Mouse (Mus musculus) hematopoietic stem cell, adult 5-6 weeks (primary cell): ENCODE measurements around the gene Hist1h4k. TPM values are rescaled to one million over a fixed set of nuclear protein-coding genes. Genes with fewer than 3 reads are reported as not detected.
"Not testable (repeated sequence)": the region's sequence is repeated elsewhere in the genome, so short reads cannot be mapped to it uniquely, and the experiment has no call there.

Experiments
- ATAC-seq, 2 experiments: fragments of 125-278 bp in 1 of 2; replicated peaks in 1 of 2; 2 replicates each; pipeline ENCODE4 v1.8.0; 2016 to 2017; ENCODE audit warnings: inconsistent platforms in 2 of 2, mild to moderate bottlenecking in 2 of 2, moderate number of reproducible peaks in 2 of 2, low read depth in 1 of 2, moderate TSS enrichment in 1 of 2; ENCODE audit not compliant: low FRiP score in 2 of 2, poor library complexity in 2 of 2, severe bottlenecking in 2 of 2, insufficient read depth in 1 of 2, low TSS enrichment in 1 of 2
- total RNA-seq: library from RNA; stranded (forward); fragments of 172-1452, 232-1000 nt; gene quantifications from 2 replicates; pipeline ENCODE4 v1.2.3, GENCODE M21; 2017

Gene Hist1h4k
- total RNA-seq, result 1,343 and 1,971 TPM in 2 replicates

DNA sequence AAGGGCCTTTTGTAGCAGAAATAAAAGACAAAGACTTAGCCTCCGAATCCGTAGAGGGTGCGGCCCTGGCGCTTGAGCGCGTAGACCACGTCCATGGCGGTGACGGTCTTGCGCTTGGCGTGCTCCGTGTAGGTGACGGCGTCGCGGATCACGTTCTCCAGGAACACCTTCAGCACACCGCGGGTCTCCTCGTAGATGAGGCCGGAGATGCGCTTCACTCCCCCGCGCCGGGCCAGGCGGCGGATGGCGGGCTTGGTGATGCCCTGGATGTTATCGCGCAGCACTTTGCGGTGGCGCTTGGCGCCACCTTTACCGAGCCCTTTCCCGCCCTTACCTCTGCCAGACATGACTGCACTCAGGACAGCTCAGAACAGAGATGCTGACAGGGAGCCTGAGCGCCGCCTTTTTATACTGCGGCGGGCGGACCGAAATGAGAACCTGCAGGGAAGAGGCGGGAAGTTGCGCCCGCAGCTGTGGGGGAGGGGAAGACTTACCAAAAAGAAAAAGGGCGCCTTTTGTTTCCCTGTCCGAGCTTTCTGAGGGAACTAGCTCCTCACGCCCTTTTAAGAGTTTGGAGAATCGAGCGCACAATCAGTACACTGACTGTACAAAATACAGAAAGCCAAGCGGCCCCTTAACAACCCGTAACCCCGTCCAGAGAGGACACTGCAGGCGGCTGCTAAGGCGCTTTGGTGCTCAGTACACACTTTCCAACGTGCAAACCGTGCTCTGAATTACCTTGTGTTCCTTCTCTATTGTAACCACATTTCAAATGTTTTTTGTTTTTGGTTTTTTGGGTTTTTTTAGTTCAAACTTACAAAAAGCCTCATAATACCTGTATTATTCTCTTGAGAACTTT is at the start of gene Hist1h4k:
Gene Hist1h4k, minus strand, starts transcription at position 347 of the 859 bp plus-strand sequence.
- peak; percentile 47 to 76 for ATAC-seq

DNA sequence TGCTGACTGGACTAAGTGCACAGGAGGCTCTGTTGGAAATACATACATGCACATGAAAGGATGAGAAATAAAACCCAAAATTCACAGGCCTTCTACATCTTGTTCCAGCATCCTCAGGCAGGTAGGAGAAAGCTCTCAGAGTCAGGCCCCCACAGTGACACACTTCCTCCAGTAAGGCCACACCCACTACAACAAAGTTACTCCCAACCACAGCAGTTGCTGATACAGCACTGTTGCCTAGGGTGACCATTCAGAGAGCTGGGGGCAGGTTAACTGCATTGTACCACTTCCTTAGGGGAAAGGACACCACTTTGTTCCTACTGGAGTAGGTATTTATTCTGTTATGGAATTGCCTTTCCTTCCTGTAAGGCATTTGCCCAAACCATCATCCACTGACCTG is 46.9 kb upstream of the Hist1h4k start:
- peak; percentile 86 to 91 for ATAC-seq

GRCm38 (mm10) chr13:21795584-21795983 is 45.3 kb upstream of the Hist1h4k start:
- ATAC-seq, result no peak

DNA sequence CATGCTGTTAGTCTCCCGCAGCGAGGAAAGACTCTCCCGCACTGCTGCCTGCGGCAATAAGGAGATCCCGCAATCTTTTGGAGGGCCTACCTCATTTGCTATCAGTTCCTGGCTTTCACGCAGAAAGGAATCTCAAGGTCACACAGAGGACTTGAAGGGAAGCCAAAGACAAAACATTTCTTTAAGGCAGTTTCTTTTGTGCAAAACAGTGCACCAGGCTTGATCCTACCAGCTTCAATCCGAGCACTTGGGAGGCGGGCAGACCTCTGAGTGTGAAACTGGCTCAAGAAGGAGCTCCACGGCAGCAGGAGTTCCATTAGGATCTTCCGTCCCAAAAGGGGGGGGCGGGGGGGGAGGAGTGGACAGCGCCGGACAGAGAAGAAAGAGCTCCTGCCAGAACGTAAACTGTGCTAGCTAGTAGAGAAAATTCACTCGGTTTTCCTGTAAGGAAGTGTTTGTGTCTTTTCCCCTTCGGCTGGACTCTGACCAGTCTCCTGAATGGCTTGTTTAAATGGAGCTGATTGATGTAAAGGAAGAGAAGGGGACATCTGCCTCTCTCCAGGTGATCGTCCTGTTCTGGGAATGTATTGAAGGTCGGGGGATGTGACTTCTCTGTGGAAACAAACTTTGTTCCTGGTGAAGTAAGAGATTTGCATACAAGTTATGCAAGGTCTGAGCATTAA is 40.4 kb upstream of the Hist1h4k start:
- ATAC-seq, result no peak

- no peak for ATAC-seq
These were observed 39.6 kb upstream of the Hist1h4k start for GRCm38 (mm10) chr13:21789925-21790324.

GRCm38 (mm10) chr13:21787760-21788593 is 37.7 kb upstream of the Hist1h4k start:
- ATAC-seq, result no peak

DNA sequence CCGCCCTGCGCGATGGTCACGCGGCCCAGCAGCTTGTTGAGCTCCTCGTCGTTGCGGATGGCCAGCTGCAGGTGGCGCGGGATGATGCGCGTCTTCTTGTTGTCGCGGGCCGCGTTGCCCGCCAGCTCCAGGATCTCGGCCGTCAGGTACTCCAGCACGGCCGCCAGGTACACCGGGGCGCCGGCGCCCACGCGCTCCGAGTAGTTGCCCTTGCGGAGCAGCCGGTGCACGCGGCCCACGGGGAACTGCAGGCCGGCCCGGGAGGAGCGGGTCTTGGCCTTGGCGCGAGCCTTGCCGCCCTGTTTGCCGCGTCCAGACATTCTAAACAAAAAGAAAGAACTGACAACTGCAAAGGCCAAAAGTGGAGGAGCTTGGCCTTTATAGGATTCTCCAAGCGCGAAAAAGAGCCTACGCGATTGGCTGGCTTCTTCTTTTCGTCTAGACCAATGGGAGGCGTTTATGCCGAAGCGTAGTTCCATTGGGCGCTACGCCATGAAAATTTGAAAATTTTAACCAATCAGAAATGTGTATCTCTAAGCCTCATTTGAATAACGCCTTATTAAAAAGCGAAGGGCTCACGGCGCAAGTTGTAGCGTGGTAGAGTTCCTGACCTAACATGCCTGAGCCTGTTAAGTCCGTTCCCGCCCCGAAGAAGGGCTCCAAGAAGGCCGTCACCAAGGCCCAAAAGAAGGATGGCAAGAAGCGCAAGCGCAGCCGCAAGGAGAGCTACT is 36.8 kb upstream of the Hist1h4k start, which contains the start of the genes Hist1h2an and Hist1h2bp:
Gene Hist1h2an, minus strand, starts transcription at position 320 of the 731 bp plus-strand sequence.
Gene Hist1h2bp, plus strand, starts transcription at position 563 of the 731 bp plus-strand sequence.
- ATAC-seq, result peak; percentile 90 to 93

DNA sequence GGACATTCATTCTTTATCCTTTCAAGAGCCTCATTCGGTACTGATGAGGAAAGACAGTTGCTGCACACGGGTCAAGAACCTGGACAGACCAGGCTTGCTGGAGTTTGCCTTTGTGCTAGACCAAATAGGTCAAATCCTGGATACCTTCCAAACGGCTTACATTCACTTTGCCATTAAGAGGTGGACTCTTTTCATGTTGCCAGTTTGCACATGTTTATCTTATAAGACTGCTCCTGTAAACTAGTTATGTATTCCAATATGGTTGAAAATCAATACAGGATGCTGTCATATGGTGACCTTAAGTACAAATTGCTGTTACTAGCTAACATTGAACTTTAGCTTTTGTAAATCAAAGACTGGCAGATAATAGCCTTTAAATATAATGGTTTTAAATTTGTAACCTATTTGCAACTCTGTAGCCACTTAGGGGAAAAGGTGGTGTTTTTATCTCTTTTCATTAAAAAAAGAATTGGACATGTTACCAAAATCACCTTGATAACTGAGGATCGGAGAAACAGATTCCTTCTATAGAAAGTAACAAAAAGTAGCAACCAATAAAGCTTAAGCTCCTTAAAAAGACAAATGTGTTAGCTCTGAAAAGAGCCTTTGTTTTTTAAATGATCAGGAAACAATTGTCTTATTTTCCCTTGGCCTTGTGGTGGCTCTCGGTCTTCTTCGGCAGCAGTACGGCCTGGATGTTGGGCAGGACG is 36.0 kb upstream of the Hist1h4k start:
- ATAC-seq, result no peak

DNA sequence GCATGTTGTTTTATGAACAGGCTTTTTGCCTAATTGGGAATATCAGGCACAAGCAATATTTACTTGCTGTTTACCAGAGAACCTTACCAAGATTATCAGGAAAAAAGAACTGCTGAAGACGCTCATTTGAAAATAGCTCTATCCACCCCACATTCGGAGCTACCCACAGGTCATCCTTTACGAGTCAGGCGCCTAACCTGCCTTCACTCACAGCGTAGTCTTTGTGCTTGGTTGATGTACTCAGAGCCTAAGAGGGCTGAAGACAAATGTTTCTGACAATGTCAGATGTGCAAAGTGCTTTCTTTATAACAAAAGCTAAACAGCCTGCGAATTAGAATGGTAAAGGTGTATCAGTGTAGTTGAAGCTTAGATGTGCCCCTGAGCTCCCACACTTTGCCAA is 34.0 kb upstream of the Hist1h4k start:
- ATAC-seq, result no peak

GRCm38 (mm10) chr13:21783734-21784161 is 33.4 kb upstream of the Hist1h4k start:
- no peak for ATAC-seq

DNA sequence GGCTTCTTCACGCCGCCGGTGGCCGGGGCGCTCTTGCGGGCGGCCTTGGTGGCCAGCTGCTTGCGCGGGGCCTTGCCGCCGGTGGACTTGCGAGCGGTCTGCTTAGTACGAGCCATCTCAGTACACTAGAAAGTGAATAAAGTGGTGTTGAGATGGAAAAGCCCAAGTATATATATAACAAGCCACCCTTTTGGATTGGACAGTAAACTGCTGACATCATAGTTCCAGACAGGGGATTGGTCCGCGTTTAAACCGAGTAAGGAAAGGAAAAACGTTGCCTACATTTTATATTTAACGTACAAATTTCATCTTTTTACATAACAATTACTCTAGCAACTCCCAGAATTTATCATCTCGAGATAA is 32.9 kb upstream of the Hist1h4k start, which contains the start of gene Hist1h3i:
Gene Hist1h3i, minus strand, starts transcription at position 116 of the 363 bp plus-strand sequence.
- peak; percentile 44 to 52; a peak in 3 of 4 replicates for ATAC-seq

- ATAC-seq, result not testable (repeated sequence)
These were observed 32.3 kb upstream of the Hist1h4k start for GRCm38 (mm10) chr13:21782361-21783254.

DNA sequence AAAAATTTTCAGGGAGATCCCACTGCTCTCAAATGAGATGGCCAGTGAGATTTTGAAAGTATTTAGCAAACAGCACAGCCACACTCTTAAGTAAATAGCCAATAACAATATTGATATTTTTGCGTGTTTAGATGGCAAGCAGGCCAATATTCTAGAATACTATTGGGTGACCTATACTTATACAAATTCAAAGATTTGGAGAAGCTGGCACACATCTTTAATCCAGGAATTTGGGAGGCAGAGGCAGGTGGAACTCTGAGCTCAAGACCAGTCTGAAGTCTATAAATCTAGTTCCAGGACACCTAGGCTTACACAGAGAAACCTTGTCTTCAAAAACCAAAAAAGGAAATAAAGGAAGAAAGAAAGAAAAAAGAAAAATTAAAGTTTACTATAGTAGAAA is 31.3 kb upstream of the Hist1h4k start:
- no peak for ATAC-seq

- ATAC-seq, result no peak
These were observed 30.8 kb upstream of the Hist1h4k start for GRCm38 (mm10) chr13:21781021-21781555.
